Mouse (Mus musculus): ENCODE measurements around the gene Nr5a2. TPM values are rescaled to one million over a fixed set of nuclear protein-coding genes. Genes with fewer than 3 reads are reported as not detected.
A peak's percentile ranks its signal among the peaks of the same experiment; 100 is the strongest.

Nr5a2 gene
- polyA plus RNA-seq, 1 experiment from 2014 or later, result 1.6 TPM

DNA sequence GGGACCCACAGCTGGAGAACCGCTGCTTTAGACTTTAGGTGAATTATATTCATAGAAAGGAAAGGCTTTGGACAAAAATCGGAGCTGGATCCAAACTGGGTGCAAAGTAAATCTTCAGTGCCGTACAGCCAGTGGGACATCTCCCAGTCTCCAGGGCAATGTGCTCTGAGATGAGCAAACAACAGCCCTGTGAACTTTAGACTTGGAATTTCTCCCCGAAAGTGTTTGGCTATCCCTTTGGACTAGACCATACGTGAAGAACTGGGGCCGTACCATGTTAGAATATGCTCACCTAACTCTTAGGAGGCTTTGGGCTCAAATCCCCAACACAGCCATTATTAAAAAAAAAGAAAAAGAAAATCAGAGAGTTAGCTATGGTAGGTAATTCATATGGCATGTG is 30.5 kb downstream of the Nr5a2 start:
- Histone ChIP-seq H3K27me3 (peaks cover 4% of the 10 kb centered on the region; the same call in 1 of the 2 replicates), H3K4me2 (no peak overlapping the region), H3K27ac (no peak overlapping the region), H3K4me3 (no peak overlapping the region), H3K36me3 (no peaks in the 10 kb centered on the region), H3K9me3 (no peaks in the 10 kb centered on the region), H3K4me1 (peaks cover 8% of the 10 kb centered on the region), H3K9ac (no peak overlapping the region)
- WGBS, result 93% methylated on average over 6 of the region's 6 CpGs
- ATAC-seq (ENCODE audit: insufficient number of reproducible peaks, insufficient read depth, low FRiP score, low TSS enrichment, low read depth), result no peak

DNA sequence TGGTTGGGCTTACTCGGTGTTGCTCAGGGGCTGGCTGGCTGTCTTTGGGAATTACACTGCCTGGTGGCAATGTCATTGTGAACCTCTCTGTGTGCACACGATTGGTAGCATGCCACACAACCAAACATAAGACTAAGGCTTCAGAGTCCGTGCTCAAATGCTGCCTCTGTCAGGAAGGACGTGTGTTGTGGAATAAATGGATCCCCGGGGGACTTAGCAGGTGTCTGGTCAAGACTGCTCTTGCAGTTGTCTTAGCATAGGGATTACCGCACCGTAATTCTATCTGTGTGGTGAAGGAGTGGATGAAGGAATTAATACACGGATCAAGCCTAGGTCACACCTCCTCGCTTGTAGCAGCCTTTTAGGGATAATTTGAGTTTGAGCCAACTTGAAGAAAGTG is 32.8 kb downstream of the Nr5a2 start:
- Histone ChIP-seq H3K4me1 (no peaks in the 10 kb centered on the region), H3K9ac (no peak overlapping the region), H3K27ac (no peak overlapping the region), H3K4me3 (no peak overlapping the region), H3K27me3 (no peaks in the 10 kb centered on the region; the same call in 1 of the 2 replicates), H3K9me3 (no peaks in the 10 kb centered on the region), H3K36me3 (no peaks in the 10 kb centered on the region), H3K4me2 (no peak overlapping the region)
- WGBS, result 51% methylated on average over 9 of the region's 9 CpGs
- no peak for ATAC-seq (ENCODE audit: insufficient number of reproducible peaks, insufficient read depth, low FRiP score, low TSS enrichment, low read depth)

DNA sequence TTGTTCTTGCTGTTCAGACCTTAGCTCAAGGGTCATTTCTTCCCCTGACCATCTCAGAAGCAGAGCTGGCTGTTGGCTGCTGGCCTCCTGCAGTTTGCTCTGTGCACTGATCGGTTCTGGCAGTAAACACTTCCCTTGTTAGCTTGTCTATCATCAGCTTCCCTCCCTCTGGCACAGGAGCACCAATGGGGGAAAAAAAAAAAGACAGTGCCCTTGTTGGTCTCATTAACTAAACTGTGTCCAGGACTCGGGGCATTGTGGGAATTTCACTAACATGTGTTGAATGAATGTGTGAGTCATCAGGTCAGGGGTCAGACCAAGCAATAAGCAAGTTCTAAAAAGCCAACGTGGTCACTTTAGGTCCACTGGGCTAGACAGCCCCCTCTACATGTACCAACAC is 34.2 kb downstream of the Nr5a2 start:
- Histone ChIP-seq H3K9ac (no peak overlapping the region), H3K4me2 (no peak overlapping the region), H3K27me3 (no peaks in the 10 kb centered on the region; the same call in 1 of the 2 replicates), H3K9me3 (no peaks in the 10 kb centered on the region), H3K4me3 (no peak overlapping the region), H3K4me1 (no peaks in the 10 kb centered on the region), H3K27ac (no peak overlapping the region), H3K36me3 (no peaks in the 10 kb centered on the region)
- ATAC-seq (ENCODE audit: insufficient number of reproducible peaks, insufficient read depth, low FRiP score, low TSS enrichment, low read depth), result no peak
- WGBS, result 20% methylated on average over 3 of the region's 3 CpGs

DNA sequence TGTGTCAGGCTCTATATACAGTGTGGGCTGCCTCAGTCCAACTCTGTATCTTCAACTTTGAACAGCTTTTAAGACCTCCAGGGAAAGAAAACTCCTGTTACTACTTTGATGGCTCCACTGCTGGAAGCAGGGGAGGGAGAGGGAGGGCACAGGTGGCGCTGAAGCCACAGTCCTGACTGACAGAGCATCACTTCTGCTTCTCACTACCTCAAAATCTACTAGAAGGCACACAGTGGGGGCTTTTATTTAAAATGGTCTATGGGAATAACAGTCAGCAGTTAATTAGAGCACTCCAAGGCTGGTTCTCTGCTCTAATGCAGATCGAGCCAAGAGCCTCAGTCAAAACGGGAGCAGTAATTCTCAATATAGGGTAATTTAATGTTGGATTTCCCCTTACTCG is 40.2 kb downstream of the Nr5a2 start:
- Histone ChIP-seq H3K9me3 (no peaks in the 10 kb centered on the region), H3K27ac (no peak overlapping the region), H3K27me3 (no peaks in the 10 kb centered on the region), H3K4me1 (no peaks in the 10 kb centered on the region), H3K4me2 (no peak overlapping the region), H3K4me3 (no peak overlapping the region), H3K9ac (no peak overlapping the region), H3K36me3 (no peaks in the 10 kb centered on the region)
- ATAC-seq (ENCODE audit: insufficient number of reproducible peaks, insufficient read depth, low FRiP score, low TSS enrichment, low read depth), result no peak
- WGBS, result 81% methylated on average over 4 of the region's 4 CpGs

DNA sequence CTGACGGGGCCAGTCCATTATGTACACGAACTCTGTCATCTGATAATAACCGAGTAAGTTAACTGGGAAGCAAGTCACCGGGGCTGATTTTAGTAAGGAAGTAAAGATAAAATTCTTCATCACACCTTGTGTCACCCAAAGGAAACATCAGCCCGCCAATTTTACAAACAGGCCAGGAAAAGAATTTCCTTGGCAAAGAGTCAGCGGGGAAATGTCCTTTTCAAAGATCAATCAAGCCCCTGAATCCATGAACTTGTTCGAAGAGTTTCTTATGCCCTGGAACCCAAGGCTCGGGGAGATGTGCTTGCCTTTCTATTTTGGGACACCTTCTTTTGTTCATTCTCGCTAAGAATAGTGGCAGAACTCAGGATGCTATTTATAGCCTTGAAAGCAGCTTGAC is 41.5 kb downstream of the Nr5a2 start:
- H3K27ac ChIP-seq, result no peak overlapping the region
- no peak for ATAC-seq (ENCODE audit: insufficient number of reproducible peaks, insufficient read depth, low FRiP score, low TSS enrichment, low read depth)
- H3K4me2 ChIP-seq, result no peak overlapping the region
- H3K9me3 ChIP-seq, result no peaks in the 10 kb centered on the region
- H3K4me1 ChIP-seq, result no peaks in the 10 kb centered on the region
- no peak overlapping the region for H3K9ac ChIP-seq
- 63% methylated on average over 9 of the region's 9 CpGs for WGBS
- no peaks in the 10 kb centered on the region for H3K27me3 ChIP-seq
- no peak overlapping the region for H3K4me3 ChIP-seq
- no peaks in the 10 kb centered on the region for H3K36me3 ChIP-seq

DNA sequence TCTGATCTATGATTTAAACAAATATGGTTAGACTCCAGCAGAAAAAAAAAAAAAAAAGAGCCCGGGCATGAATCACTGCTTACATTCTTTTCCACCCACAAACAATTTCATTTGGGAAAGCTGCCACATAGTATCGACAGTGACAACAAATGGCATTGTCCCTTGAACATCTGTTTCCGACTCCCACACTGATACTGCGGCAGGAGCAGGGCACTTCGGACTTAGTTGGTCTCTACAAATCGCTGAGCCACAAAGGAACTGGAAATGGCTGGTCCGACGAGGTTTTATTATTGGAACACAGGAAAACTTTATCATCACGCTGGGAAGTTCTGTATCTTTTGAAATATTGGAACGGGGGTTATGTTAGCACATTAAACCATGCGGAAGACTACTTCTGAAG is 44.8 kb downstream of the Nr5a2 start:
- 46% methylated on average over 11 of the region's 11 CpGs for WGBS
- Histone ChIP-seq H3K27me3 (no peaks in the 10 kb centered on the region), H3K27ac (no peak overlapping the region), H3K4me1 (no peaks in the 10 kb centered on the region), H3K9ac (no peak overlapping the region), H3K9me3 (no peaks in the 10 kb centered on the region), H3K4me2 (peak overlapping the region; percentile 33; the same call in 1 of the 2 replicates), H3K4me3 (no peak overlapping the region), H3K36me3 (no peaks in the 10 kb centered on the region)
- no peak for ATAC-seq (ENCODE audit: insufficient number of reproducible peaks, insufficient read depth, low FRiP score, low TSS enrichment, low read depth)

DNA sequence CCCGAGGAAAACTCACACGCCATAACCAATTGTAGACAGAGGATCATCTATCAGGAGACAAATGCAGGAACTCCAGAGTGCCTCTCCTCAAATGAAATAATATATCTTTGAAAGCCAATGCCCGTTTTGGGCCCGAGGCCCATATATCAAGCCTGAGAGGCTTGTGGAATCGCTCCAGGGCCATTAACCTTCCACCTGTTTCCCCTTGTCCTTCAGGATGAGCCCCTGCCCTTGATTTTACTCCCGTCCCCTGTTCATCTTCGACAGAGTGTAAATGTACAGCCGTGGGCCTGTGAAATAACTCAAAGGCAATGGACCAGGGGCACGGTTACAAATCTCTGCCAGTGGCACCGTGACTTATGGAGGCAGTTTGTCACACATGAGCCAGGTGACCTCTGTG is 48.3 kb downstream of the Nr5a2 start:
- H3K27me3 ChIP-seq, result no peaks in the 10 kb centered on the region
- WGBS, result 75% methylated on average over 10 of the region's 10 CpGs
- no peak overlapping the region for H3K9ac ChIP-seq
- H3K4me1 ChIP-seq, result no peaks in the 10 kb centered on the region
- no peak for ATAC-seq (ENCODE audit: insufficient number of reproducible peaks, insufficient read depth, low FRiP score, low TSS enrichment, low read depth)
- no peak overlapping the region for H3K4me2 ChIP-seq
- H3K4me3 ChIP-seq, result no peak overlapping the region
- H3K27ac ChIP-seq, result no peak overlapping the region
- H3K9me3 ChIP-seq, result no peaks in the 10 kb centered on the region
- no peaks in the 10 kb centered on the region for H3K36me3 ChIP-seq

DNA sequence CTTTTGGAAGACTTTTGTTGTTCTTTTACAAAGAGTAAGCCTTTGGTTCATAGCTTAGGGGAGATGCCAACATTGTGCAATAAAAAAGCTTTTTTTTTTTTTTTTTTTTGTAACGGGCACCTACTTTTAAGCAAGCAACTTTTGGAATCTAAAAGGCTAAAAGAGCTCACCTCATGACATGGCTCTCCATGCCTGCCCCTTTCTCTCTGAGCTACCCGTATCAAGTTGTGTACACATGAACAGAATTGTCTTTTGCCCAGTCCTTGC is 48.7 kb downstream of the Nr5a2 start:
- ATAC-seq (ENCODE audit: insufficient number of reproducible peaks, insufficient read depth, low FRiP score, low TSS enrichment, low read depth), result no peak
- no peak overlapping the region for H3K9ac ChIP-seq
- H3K36me3 ChIP-seq, result no peaks in the 10 kb centered on the region
- no peaks in the 10 kb centered on the region for H3K9me3 ChIP-seq
- H3K4me1 ChIP-seq, result no peaks in the 10 kb centered on the region
- 78% methylated on average over 2 of the region's 2 CpGs for WGBS
- no peak overlapping the region for H3K4me2 ChIP-seq
- no peaks in the 10 kb centered on the region for H3K27me3 ChIP-seq
- H3K27ac ChIP-seq, result no peak overlapping the region
- H3K4me3 ChIP-seq, result no peak overlapping the region

DNA sequence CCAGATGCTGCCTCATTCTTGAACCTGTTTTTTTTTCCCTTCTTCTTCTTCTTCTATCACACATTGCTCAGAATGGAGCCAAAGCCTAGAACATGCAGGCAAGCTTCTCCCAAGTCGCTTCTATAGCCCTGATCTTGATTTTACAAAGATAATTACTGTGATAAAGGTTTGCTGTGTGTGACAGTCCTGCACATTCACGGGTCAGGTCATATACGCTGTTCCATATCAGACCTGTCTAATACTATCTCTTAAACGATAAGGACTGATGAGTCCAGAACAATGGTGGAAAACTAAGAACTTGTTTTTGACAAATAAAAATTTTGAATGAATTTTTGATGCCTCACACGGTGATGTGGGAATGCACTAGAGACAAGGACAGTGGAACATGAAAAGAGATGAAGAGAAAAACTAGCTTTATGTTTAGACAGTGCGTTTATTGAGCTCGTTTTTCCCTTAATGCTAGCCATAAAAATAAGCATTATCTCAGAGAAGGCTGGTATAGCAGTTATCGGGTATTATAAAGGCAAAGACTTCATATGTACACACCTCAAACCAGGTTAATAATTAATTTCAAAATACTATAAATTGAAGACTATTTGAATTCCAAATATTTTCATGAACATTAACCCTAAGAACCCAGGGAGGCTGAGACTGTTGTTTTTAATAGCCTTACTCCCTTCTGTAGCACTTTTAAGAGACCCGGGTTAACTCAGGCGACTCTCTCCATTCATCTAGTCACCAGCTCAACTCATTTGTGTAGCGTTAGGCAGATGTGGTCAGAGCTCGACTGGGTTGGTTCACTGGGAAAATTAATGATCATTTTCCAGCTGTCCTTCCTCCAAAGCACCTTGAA is 49.3 kb downstream of the Nr5a2 start:
- no peak overlapping the region for H3K4me2 ChIP-seq
- H3K9me3 ChIP-seq, result no peaks in the 10 kb centered on the region
- WGBS, result 85% methylated on average over 12 of the region's 12 CpGs
- no peak overlapping the region for H3K27ac ChIP-seq
- no peak overlapping the region for H3K4me3 ChIP-seq
- H3K27me3 ChIP-seq, result no peaks in the 10 kb centered on the region
- no peak overlapping the region for H3K9ac ChIP-seq
- ATAC-seq (ENCODE audit: insufficient number of reproducible peaks, insufficient read depth, low FRiP score, low TSS enrichment, low read depth), result no peak
- no peaks in the 10 kb centered on the region for H3K4me1 ChIP-seq
- no peaks in the 10 kb centered on the region for H3K36me3 ChIP-seq

DNA sequence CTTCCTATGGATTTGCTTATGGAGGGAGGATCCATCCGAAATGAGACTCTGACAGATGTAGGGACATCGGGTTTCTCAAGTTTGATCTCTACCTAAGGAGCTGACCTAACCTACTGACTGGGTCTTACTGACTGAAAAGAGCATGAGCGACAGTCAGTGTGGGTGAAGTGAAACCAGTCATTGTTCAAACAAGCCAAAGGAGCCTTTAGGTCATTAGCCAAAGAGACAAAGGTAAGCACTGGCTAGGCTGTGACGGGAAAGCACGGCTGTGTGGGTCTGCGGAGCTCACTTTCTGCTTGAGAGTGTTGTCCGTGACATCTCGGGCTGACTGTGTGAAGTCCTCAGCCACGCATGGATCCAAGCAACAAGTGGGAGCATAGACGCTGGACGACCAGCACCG is 50.1 kb downstream of the Nr5a2 start:
- Histone ChIP-seq H3K9ac (no peak overlapping the region), H3K27ac (no peak overlapping the region), H3K9me3 (no peaks in the 10 kb centered on the region), H3K4me2 (no peak overlapping the region), H3K4me1 (no peaks in the 10 kb centered on the region), H3K36me3 (no peaks in the 10 kb centered on the region), H3K27me3 (no peaks in the 10 kb centered on the region), H3K4me3 (no peak overlapping the region)
- ATAC-seq (ENCODE audit: insufficient number of reproducible peaks, insufficient read depth, low FRiP score, low TSS enrichment, low read depth), result no peak
- WGBS, result 83% methylated on average over 12 of the region's 12 CpGs

DNA sequence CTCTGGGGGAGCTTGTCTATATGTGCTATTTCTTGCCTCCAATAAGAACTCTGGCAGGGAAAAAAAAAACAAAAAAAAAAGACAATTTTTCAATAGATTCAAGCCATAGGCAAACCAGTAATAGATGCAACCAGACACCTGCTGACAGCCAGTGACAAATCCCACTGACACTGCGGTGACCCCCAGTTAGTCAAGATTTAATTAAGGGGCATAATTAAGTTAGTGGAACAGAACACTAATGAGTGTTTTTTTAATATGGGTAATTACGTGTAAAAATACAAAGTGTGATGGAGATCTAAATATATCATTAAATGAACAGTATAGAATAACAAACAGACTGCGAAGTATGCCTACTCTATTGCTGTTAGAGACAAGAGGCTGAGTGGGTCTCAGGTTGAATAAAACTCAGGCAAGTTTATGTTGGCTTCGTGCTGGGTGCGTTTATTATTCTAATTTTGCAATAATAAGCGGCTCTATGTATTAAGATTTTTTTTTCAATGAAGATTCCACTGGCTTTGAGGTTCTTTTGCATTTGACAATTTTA is 50.7 kb downstream of the Nr5a2 start:
- H3K4me1 ChIP-seq, result no peaks in the 10 kb centered on the region
- 74% methylated on average over 6 of the region's 6 CpGs for WGBS

DNA sequence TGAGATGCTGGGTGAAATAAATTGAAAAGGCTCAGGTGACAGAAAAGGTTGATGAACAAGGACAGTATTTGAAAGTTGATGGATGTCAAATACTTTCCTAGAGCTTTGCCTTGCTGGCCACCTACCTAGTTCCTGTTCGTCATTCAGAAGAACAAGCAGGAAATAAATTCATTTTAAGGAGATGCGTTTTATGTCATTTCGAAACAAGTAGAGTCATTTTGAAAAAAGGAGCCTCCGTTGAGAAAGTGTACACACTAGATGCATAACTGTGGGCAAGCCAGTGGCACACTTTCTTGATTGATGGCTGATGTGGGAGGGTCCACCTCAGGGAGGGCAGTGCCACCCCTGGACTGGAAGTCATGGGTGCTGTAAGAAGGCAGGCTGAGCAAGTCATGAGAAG is 62.1 kb downstream of the Nr5a2 start:
- Histone ChIP-seq H3K27me3 (no peaks in the 10 kb centered on the region), H3K36me3 (no peaks in the 10 kb centered on the region), H3K4me1 (no peaks in the 10 kb centered on the region), H3K4me3 (no peak overlapping the region), H3K9ac (no peak overlapping the region), H3K4me2 (no peak overlapping the region), H3K27ac (no peak overlapping the region), H3K9me3 (no peaks in the 10 kb centered on the region)
- ATAC-seq (ENCODE audit: insufficient number of reproducible peaks, insufficient read depth, low FRiP score, low TSS enrichment, low read depth), result no peak
- WGBS, result 89% methylated on average over 4 of the region's 4 CpGs

More for the DNA sequence above, 50.7 kb downstream of the Nr5a2 start:
- Histone ChIP-seq H3K4me2 (no peak overlapping the region), H3K27ac (no peak overlapping the region), H3K36me3 (no peaks in the 10 kb centered on the region), H3K9me3 (no peaks in the 10 kb centered on the region), H3K4me3 (no peak overlapping the region), H3K27me3 (no peaks in the 10 kb centered on the region), H3K9ac (no peak overlapping the region)
- no peak for ATAC-seq (ENCODE audit: insufficient number of reproducible peaks, insufficient read depth, low FRiP score, low TSS enrichment, low read depth)
